Mouse (Mus musculus) gastrocnemius, adult 8-10 months (tissue): Measurements from ENCODE around the gene Serinc5. TPM values are rescaled to one million over a fixed set of nuclear protein-coding genes. Genes with fewer than 3 reads are reported as not detected.
A peak's percentile ranks its signal among the peaks of the same experiment; 100 is the strongest.

Experiments used
- DNase-seq, 2 experiments: peaks; one replicate each; pipeline ENCODE4 v3.0.0; 2022; ENCODE audit warnings: low spot score in 2 of 2
- total RNA-seq, 4 experiments: library from RNA; stranded (reverse); gene quantifications; 2 replicates each; pipeline ENCODE4 v1.2.4; 2022

Gene Serinc5
- total RNA-seq, 4 experiments from 2014 or later, result 1.8 to 3.3 (median 2.2) TPM

DNA sequence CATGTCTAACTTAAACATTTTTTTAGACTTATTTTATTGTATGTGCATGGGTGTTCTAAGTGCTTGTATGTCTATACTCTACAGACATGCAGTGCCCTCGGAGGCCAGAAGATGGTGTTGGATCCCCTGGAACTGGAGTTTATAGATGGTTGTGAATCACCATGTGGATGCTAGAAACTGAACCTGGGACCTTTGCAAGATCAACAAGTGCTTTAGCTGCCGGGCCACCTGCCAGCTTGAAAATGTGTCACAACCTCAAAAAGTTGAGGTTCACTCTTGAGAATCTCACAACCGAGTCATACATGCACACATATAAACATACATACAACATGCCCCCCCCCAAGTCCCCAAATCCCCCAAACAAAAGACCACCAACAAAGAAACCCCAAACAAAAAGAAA is 129.0 kb downstream of the Serinc5 start:
- no peak for DNase-seq

GRCm38 (mm10) chr13:92740671-92741270 is 129.9 kb downstream of the Serinc5 start:
- DNase-seq, result no peak

GRCm38 (mm10) chr13:92742886-92743285 is 132.0 kb downstream of the Serinc5 start:
- DNase-seq, result no peak

DNA sequence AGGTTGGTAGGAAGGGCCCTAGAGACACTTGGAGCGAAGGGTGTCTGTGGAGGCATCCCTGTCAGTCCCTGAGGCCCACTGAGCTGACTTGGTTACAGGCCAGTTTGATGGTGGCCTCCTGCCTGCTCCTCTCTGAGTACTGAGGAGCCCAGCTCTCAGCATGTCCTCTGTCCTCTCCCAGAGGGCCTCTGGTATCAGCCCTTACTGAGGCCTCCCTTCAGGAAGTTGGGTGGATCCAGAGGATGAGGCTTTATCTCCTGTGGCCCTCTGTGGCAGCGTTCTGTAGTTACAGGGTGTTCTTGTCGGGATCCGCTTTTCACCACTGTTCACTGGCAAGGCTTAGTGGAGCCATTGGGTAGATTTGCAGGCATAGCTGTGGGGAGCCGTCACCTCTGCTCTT is 132.4 kb downstream of the Serinc5 start:
- DNase-seq, result no peak

DNA sequence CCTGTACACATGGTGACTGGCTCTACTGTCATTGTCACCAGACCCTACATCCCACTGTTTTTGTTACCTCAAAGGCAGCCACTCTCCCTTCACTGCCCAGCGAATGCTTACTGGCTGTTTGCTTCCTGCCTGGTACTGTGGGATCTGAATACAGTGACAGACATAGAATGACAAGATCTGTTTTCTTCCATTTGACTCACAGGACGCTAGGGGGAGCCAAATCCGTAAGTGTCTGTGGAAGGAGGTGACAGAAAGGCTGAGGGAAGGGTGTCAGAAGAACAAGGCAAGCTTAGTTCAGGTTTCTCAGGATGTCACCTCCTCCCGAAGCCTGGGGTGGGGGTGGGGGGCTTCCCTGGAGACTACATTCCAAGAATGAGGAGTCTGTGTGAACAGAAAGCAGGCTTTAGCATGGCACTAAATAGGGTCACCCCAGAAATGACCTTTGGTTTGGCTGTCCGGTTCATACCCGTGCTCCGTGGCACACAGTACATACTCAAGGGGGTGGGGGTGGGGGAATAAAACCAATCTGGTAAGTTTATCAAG is 140.2 kb downstream of the Serinc5 start:
- peak in 1 of 2 experiments; percentile 51 for DNase-seq

DNA sequence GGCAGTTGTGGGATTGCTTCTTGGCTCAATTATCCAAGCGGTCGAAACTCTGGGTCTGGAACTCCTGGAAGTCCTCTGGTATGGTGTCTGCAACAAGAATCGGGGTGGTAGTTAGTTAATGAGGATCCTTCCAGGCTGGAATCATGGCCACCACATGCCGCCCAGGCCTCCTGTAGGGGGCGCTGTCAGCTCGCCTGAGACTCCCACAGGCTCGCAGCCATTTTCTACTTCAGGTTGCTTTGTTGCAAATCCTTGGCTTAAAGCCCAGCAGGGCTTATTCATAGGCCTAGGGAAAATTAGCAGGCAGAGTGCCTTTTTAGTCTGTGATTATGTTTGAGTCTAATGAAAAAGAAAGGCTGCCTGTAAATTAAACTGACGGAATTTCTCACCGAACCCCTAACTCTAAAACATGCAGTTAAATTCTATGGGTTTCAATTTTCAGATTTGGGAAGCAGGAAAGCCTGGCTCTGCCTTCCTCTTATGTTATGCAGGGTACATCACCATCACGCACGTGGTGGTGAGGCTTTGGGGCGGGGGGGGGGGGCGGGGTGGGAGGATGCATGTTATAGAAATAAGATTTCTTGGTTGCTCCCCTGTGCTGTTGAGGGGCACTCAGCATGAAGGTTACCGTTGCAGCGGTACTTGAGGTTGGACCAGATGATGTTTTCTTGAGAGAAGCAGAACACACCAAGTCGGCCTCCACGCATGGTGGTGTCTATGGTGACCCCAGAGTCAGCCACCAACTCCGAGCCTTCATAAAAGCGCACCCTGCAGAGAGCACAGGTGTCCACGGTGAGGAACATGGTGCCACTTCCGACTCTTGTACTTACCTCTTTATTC is 141.1 kb downstream of the Serinc5 start:
- peak; percentile 87 to 88 for DNase-seq

DNA sequence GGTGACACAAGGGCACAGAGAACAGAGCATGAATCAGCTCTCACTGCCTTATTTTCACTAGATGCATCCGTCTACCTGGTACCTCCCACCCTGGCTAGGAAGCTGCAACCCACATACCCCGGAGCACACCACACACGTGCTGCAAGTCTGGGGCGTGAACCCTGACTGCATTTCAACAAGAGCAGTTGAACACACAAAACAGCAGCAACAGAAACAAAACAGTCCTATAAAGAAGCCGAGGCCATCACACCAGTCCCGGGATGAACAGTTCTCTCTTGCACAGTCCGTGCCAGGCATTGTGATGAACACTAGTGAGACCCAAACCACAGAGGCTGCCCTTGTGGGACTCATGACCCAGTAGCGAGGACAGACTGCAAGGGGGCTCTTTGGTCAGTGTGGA is 142.8 kb downstream of the Serinc5 start:
- no peak for DNase-seq

- DNase-seq, result no peak
These were observed 144.1 kb downstream of the Serinc5 start for GRCm38 (mm10) chr13:92755036-92755435.

- no peak for DNase-seq
These were observed 147.2 kb downstream of the Serinc5 start for GRCm38 (mm10) chr13:92757972-92758585.

- no peak for DNase-seq
These were observed 148.2 kb downstream of the Serinc5 start for GRCm38 (mm10) chr13:92759096-92759495.

DNA sequence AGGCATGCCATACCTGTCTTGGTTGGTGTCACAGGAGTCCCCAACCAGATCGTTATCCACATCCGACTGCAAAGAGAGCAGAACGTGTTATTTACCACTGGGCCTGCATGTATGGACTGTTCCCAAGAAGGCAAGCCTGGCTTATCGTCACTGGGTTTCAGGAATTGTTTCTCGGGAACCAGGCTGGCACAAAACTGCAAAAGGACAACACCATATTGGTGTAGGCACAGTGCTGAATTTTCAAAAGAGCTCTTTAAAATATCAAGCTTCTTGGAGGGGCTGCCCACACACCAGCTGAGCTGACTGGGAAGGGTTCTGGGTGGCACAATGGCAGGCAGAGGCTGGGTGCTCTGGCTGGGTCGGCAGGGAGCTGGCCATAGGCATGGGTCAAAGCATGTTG is 149.6 kb downstream of the Serinc5 start:
- no peak for DNase-seq

Other genes with a start within 250 kb of the Serinc5 start
- not detected for gene Ankrd34b, start 185.2 kb upstream of the Serinc5 start, total RNA-seq
- 1 to 10 TPM; 1.7 to 3.2 (median 2.5) TPM for gene Fam151b, start 127.1 kb upstream of the Serinc5 start, total RNA-seq
- gene Zfyve16, start 80.2 kb upstream of the Serinc5 start, total RNA-seq, result 1 to 10 TPM; 6.9 to 7.9 (median 7.1) TPM
- gene Spz1, start 34.9 kb upstream of the Serinc5 start, total RNA-seq, result not detected
- 10 to 100 TPM; 26.9 to 99.8 (median 59.9) TPM for gene Thbs4, start 183.7 kb downstream of the Serinc5 start, total RNA-seq
- 1 to 10 TPM; 2.4 to 3.6 (median 3.3) TPM for gene Mtx3, start 233.7 kb downstream of the Serinc5 start, total RNA-seq